Mouse (Mus musculus) 416B (cell line): ENCODE data around the gene 9830107B12Rik.
A peak's percentile ranks its signal among the peaks of the same experiment; 100 is the strongest.
"Not testable (repeated sequence)": the region's sequence is repeated elsewhere in the genome, so short reads cannot be mapped to it uniquely, and the experiment has no call there.

Source experiments
- DNase-seq: peaks from one replicate; pipeline ENCODE4 v3.0.0; 2011; ENCODE audit warnings: low read depth

Gene 9830107B12Rik

GRCm38 (mm10) chr17:48146120-48146519 lies at the start of gene 9830107B12Rik:
Gene 9830107B12Rik, minus strand, starts transcription at chr17:48146268.
- no peak for DNase-seq

GRCm38 (mm10) chr17:48192366-48192765 lies 46.3 kb upstream of the 9830107B12Rik start:
- DNase-seq, result no peak

GRCm38 (mm10) chr17:48185252-48185651 lies 39.2 kb upstream of the 9830107B12Rik start:
- DNase-seq, result peak; percentile 75

GRCm38 (mm10) chr17:48167103-48167502 lies 21.0 kb upstream of the 9830107B12Rik start, which contains the start of gene A530064D06Rik:
Gene A530064D06Rik, minus strand, starts transcription at chr17:48167275.
- DNase-seq, result not testable (repeated sequence)

GRCm38 (mm10) chr17:48157382-48158076 lies 11.5 kb upstream of the 9830107B12Rik start:
- no peak for DNase-seq

- DNase-seq, result no peak
Observed at GRCm38 (mm10) chr17:48132810-48133209, 13.3 kb downstream of the 9830107B12Rik start.

GRCm38 (mm10) chr17:48120456-48120855 lies 25.6 kb downstream of the 9830107B12Rik start:
- no peak for DNase-seq

- peak; percentile 77 for DNase-seq
Observed at GRCm38 (mm10) chr17:48119656-48120055, 26.4 kb downstream of the 9830107B12Rik start.

GRCm38 (mm10) chr17:48118570-48118969 lies 27.5 kb downstream of the 9830107B12Rik start:
- peak; percentile 83 for DNase-seq

GRCm38 (mm10) chr17:48110547-48111287 lies 35.4 kb downstream of the 9830107B12Rik start:
- DNase-seq, result peak; percentile 60

GRCm38 (mm10) chr17:48108520-48108919 lies 37.5 kb downstream of the 9830107B12Rik start:
- no peak for DNase-seq

- DNase-seq, result no peak
Observed at GRCm38 (mm10) chr17:48107862-48108261, 38.2 kb downstream of the 9830107B12Rik start.

- no peak for DNase-seq
Observed at GRCm38 (mm10) chr17:48107333-48107732, 38.7 kb downstream of the 9830107B12Rik start.

- peak; percentile 84 for DNase-seq
Observed at GRCm38 (mm10) chr17:48100441-48101417, 45.3 kb downstream of the 9830107B12Rik start.

- DNase-seq, result no peak
Observed at GRCm38 (mm10) chr17:48099312-48099711, 46.8 kb downstream of the 9830107B12Rik start.

- DNase-seq, result no peak
Observed at GRCm38 (mm10) chr17:48098528-48098890, 47.6 kb downstream of the 9830107B12Rik start.

GRCm38 (mm10) chr17:48097743-48098527 lies 48.1 kb downstream of the 9830107B12Rik start:
- no peak for DNase-seq

- DNase-seq, result no peak
Observed at GRCm38 (mm10) chr17:48097011-48097742, 48.9 kb downstream of the 9830107B12Rik start.

- no peak for DNase-seq
Observed at GRCm38 (mm10) chr17:48096321-48096720, 49.7 kb downstream of the 9830107B12Rik start.

GRCm38 (mm10) chr17:48095718-48096121 lies 50.3 kb downstream of the 9830107B12Rik start:
- no peak for DNase-seq
